Mouse (Mus musculus): Measurements from ENCODE around the gene Mras.

DNA sequence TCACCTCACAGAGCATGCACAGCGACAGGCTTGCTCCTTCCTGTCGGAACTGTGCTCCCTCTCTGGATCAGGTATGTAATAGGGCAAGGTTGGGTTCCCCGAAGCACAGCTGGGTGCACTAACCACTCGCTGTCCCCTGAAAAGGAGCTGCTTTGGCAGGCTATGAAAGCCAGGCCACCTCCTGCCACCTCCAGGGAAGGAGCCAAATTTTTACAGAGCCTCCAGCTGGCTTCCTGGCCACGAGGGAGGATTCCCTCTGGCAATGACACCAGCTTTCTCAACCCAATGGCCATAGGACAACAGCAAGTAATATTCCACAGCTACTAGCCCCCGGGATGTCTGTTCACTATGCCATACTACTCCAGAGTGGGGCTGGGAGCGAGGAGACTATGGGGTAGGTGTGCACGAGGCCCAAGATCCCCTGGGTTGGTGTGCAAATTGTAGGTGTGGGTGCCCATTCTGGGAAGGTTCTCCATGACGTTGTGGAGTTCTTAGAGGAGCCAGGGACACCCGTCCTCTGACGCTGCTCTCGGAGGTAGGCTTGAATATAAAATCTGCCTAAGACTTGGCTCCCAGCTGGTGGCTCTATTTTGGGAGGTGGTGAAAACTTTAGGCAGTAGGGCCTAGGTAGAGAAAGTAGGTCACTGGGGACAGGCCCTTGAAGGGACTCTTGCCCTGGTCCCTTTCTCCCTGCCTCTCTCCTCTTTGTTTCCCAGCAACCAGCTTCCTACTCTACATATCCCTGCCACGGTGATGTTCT lies 39.9 kb downstream of the Mras start:
- TF ChIP-seq POLR2A (IDR thresholded peaks at IDR 0.05; ENCODE audit: control insufficient read depth in 1 of 2, insufficient read depth in 1 of 2, low read depth in 1 of 2, low read length in 2 of 2, poor library complexity in 1 of 2) (no peak), MAFK (IDR thresholded peaks at IDR 0.05; ENCODE audit: borderline replicate concordance, low read depth, low read length) (no peak), USF1 (IDR thresholded peaks at IDR 0.05; ENCODE audit: low read depth, low read length) (no peak), EP300 (IDR thresholded peaks at IDR 0.05; ENCODE audit: low read depth in 1 of 2, low read length in 2 of 2) (no peak), CTCF (IDR thresholded peaks at IDR 0.05 in 2 of 3, conservative IDR thresholded peaks at IDR 0.05 in 1 of 3; ENCODE audit: control insufficient read depth in 1 of 3, insufficient read depth in 1 of 3, low read depth in 2 of 3, low read length in 3 of 3, poor library complexity in 1 of 3, severe bottlenecking in 1 of 3) (no peak), ZC3H11A (IDR thresholded peaks at IDR 0.05; ENCODE audit: low read depth, low read length) (no peak), ZKSCAN1 (IDR thresholded peaks at IDR 0.05; ENCODE audit: low read depth, low read length) (no peak), USF2 (IDR thresholded peaks at IDR 0.05; ENCODE audit: borderline replicate concordance in 1 of 2, insufficient read depth in 1 of 2, low read depth in 1 of 2, low read length in 2 of 2) (no peak), CHD2 (IDR thresholded peaks at IDR 0.05; ENCODE audit: low read length) (no peak), RCOR1 (IDR thresholded peaks at IDR 0.05; ENCODE audit: low read depth, low read length) (no peak), UBTF (IDR thresholded peaks at IDR 0.05; ENCODE audit: borderline replicate concordance, insufficient read depth, low read depth, low read length) (no peak), GATA1 (IDR thresholded peaks at IDR 0.05; ENCODE audit: low read depth, low read length) (no peak), MAZ (IDR thresholded peaks at IDR 0.05; ENCODE audit: low read depth, low read length) (no peak), ZNF384 (IDR thresholded peaks at IDR 0.05; ENCODE audit: low read depth, low read length) (no peak)
